Mouse (Mus musculus) C2C12 (cell line): ENCODE measurements around the gene Plxna2. TPM values are rescaled to one million over a fixed set of nuclear protein-coding genes. Genes with fewer than 3 reads are reported as not detected.

Source experiments
- H3K27me3 ChIP-seq: one replicate; pipeline ENCODE4 v1.6.1; 2011; ENCODE audit not compliant: control insufficient read depth, insufficient read depth, insufficient read length
- H3K36me3 ChIP-seq: one replicate; pipeline ENCODE4 v1.6.1; 2011; ENCODE audit not compliant: control insufficient read depth, insufficient read depth
- H3K4me3 ChIP-seq: one replicate; pipeline ENCODE4 v1.5.1; 2011; ENCODE audit warnings: mild to moderate bottlenecking, control low read depth; ENCODE audit not compliant: poor library complexity, insufficient read depth, severe bottlenecking
- H3K79me2 ChIP-seq: one replicate; pipeline ENCODE4 v1.6.1; 2011; ENCODE audit not compliant: control insufficient read depth, insufficient read depth
- H3K79me3 ChIP-seq: one replicate; pipeline ENCODE4 v1.6.1; 2011; ENCODE audit warnings: low read depth, control low read depth
- H3ac ChIP-seq: one replicate; pipeline ENCODE3; 2011; ENCODE audit warnings: low read depth; ENCODE audit not compliant: control insufficient read depth, insufficient read length
- CEBPB ChIP-seq: IDR thresholded peaks from one replicate; pipeline ENCODE4 v1.6.1; 2011; ENCODE audit warnings: low read depth, mild to moderate bottlenecking, control low read depth, moderate library complexity
- CTCF ChIP-seq: IDR thresholded peaks from one replicate; pipeline ENCODE4 v1.5.1; 2011; ENCODE audit not compliant: control insufficient read depth, insufficient read depth, insufficient read length
- FOSL1 ChIP-seq: IDR thresholded peaks from one replicate; pipeline ENCODE4 v1.8.0; 2011; ENCODE audit warnings: mild to moderate bottlenecking, low read length; ENCODE audit not compliant: poor library complexity, insufficient read depth, severe bottlenecking
- MAX ChIP-seq: IDR thresholded peaks from one replicate; pipeline ENCODE4 v1.6.1; 2011; ENCODE audit warnings: mild to moderate bottlenecking, control low read depth
- MYOD1 ChIP-seq: IDR thresholded peaks from one replicate; pipeline ENCODE4 v1.6.1; 2011; ENCODE audit warnings: low read depth; ENCODE audit not compliant: control insufficient read depth, insufficient read length
- MYOG ChIP-seq: IDR thresholded peaks from one replicate; pipeline ENCODE4 v1.6.1; 2011; ENCODE audit not compliant: control insufficient read depth, insufficient read length; ENCODE audit errors: extremely low read depth
- USF1 ChIP-seq: IDR thresholded peaks from one replicate; pipeline ENCODE4 v1.6.1; 2011; ENCODE audit warnings: low read depth, mild to moderate bottlenecking, control low read depth, moderate library complexity
- polyA plus RNA-seq: library from polyadenylated mRNA; unstranded; fragments of >200 nt; fragmentation: generic; extraction: Trizol; gene quantifications from one replicate; pipeline ENCODE4 v1.2.1, GENCODE M21; 2012; ENCODE audit warnings: missing spikeins

The Plxna2 gene
- polyA plus RNA-seq, 1 experiment, result 4.2 TPM

- TF ChIP-seq CTCF, result no peak
- no peak for TF ChIP-seq USF1
- no peak for TF ChIP-seq MYOD1
- no peak for TF ChIP-seq CEBPB
- TF ChIP-seq FOSL1, result no peak
- TF ChIP-seq MAX, result no peak
- TF ChIP-seq MYOG, result no peak
- no peak overlapping the region for H3K4me3 ChIP-seq
- H3ac ChIP-seq, result no peak overlapping the region
- H3K79me3 ChIP-seq, result no peaks in the 10 kb centered on the region
- H3K27me3 ChIP-seq, result no peaks in the 10 kb centered on the region
- H3K36me3 ChIP-seq, result no peaks in the 10 kb centered on the region
- no peaks in the 10 kb centered on the region for H3K79me2 ChIP-seq
Measured at GRCm38 (mm10) chr1:194828316-194828715, 210.3 kb downstream of the Plxna2 start.

- no peaks in the 10 kb centered on the region for H3K27me3 ChIP-seq
- H3K4me3 ChIP-seq, result no peak overlapping the region
- no peak for TF ChIP-seq USF1
- TF ChIP-seq MAX, result no peak
- H3ac ChIP-seq, result no peak overlapping the region
- no peaks in the 10 kb centered on the region for H3K79me2 ChIP-seq
- H3K79me3 ChIP-seq, result no peaks in the 10 kb centered on the region
- H3K36me3 ChIP-seq, result no peaks in the 10 kb centered on the region
Measured at GRCm38 (mm10) chr1:194835238-194835637, 217.2 kb downstream of the Plxna2 start.

GRCm38 (mm10) chr1:194836182-194836581 is 218.2 kb downstream of the Plxna2 start:
- H3K79me2 ChIP-seq, result no peaks in the 10 kb centered on the region
- H3K4me3 ChIP-seq, result no peak overlapping the region
- H3K27me3 ChIP-seq, result no peaks in the 10 kb centered on the region
- no peak for TF ChIP-seq MYOG
- no peak for TF ChIP-seq MYOD1
- TF ChIP-seq MAX, result no peak
- TF ChIP-seq USF1, result no peak
- no peak overlapping the region for H3ac ChIP-seq
- no peaks in the 10 kb centered on the region for H3K79me3 ChIP-seq
- H3K36me3 ChIP-seq, result no peaks in the 10 kb centered on the region

GRCm38 (mm10) chr1:194836671-194837070 is 218.7 kb downstream of the Plxna2 start:
- TF ChIP-seq FOSL1 (no peak), CEBPB (no peak), MYOD1 (no peak), USF1 (no peak), CTCF (no peak), MAX (no peak), MYOG (no peak)
- Histone ChIP-seq H3K36me3 (no peaks in the 10 kb centered on the region), H3K4me3 (no peak overlapping the region), H3K79me2 (no peaks in the 10 kb centered on the region), H3ac (no peak overlapping the region), H3K27me3 (no peaks in the 10 kb centered on the region), H3K79me3 (no peaks in the 10 kb centered on the region)

- H3K79me3 ChIP-seq, result no peaks in the 10 kb centered on the region
- H3ac ChIP-seq, result no peak overlapping the region
- no peaks in the 10 kb centered on the region for H3K36me3 ChIP-seq
- H3K27me3 ChIP-seq, result no peaks in the 10 kb centered on the region
- TF ChIP-seq MYOD1, result no peak
- TF ChIP-seq MAX, result no peak
- no peak for TF ChIP-seq CTCF
- no peak for TF ChIP-seq USF1
- no peaks in the 10 kb centered on the region for H3K79me2 ChIP-seq
- no peak overlapping the region for H3K4me3 ChIP-seq
Measured at GRCm38 (mm10) chr1:194839230-194839910, 221.4 kb downstream of the Plxna2 start.

- Histone ChIP-seq H3K79me2 (no peaks in the 10 kb centered on the region), H3K36me3 (no peaks in the 10 kb centered on the region), H3ac (no peak overlapping the region), H3K4me3 (no peak overlapping the region), H3K27me3 (no peaks in the 10 kb centered on the region), H3K79me3 (no peaks in the 10 kb centered on the region)
- TF ChIP-seq FOSL1, result no peak
- TF ChIP-seq CEBPB, result no peak
- TF ChIP-seq USF1, result no peak
- no peak for TF ChIP-seq MAX
- TF ChIP-seq MYOD1, result no peak
- TF ChIP-seq CTCF, result no peak
- no peak for TF ChIP-seq MYOG
Measured at GRCm38 (mm10) chr1:194843020-194843419, 225.0 kb downstream of the Plxna2 start.
